Mouse (Mus musculus): Measurements from ENCODE around the gene Atp10b.

GRCm38 (mm10) chr11:43144178-43144577, 5.5 kb upstream of the Atp10b start:
- TF ChIP-seq POLR2A (IDR thresholded peaks at IDR 0.05; ENCODE audit: borderline replicate concordance, extremely low read depth, low read depth, low read length) (no peak), CTCF (IDR thresholded peaks at IDR 0.05; ENCODE audit: insufficient read depth, low read length) (no peak)

Measured in lung, adult 2 months (tissue).